Mouse (Mus musculus): ENCODE measurements around the gene Zfp777. TPM values are rescaled to one million over a fixed set of nuclear protein-coding genes. Genes with fewer than 3 reads are reported as not detected.

The Zfp777 gene
- polyA plus RNA-seq, 1 experiment from 2014 or later, result 4.7 TPM

- peaks cover 5% of the 10 kb centered on the region for H3K4me1 ChIP-seq (ENCODE audit: insufficient read depth, low read depth, low read length)
- H3K27ac ChIP-seq (ENCODE audit: low read length), result peak overlapping the region; percentile 93
- peak; percentile 22 for DNase-seq (ENCODE audit: low spot score)
- 7% methylated on average over 12 of the region's 12 CpGs for WGBS
- no peaks in the 10 kb centered on the region for H3K9me3 ChIP-seq (ENCODE audit: low read length)
- no peak for ATAC-seq
- peak overlapping the region; percentile 80 for H3K4me3 ChIP-seq (ENCODE audit: low read depth, low read length)
- H3K9ac ChIP-seq (replicated peaks; ENCODE audit: low read depth), result peak overlapping the region; percentile 84
- peak overlapping the region; percentile 93 for H3K4me2 ChIP-seq (replicated peaks; ENCODE audit: low read depth, low read length)
- TF ChIP-seq CTCF (IDR thresholded peaks at IDR 0.05) (peak; percentile 27; the same call in 1 of the 2 replicates), EP300 (IDR thresholded peaks at IDR 0.05) (no peak)
- H3K36me3 ChIP-seq (ENCODE audit: insufficient read depth, low read length), result peaks cover 12% of the 10 kb centered on the region
- H3K27me3 ChIP-seq (replicated peaks; ENCODE audit: insufficient read depth, low read length), result no peaks in the 10 kb centered on the region
Observed at GRCm38 (mm10) chr6:48047114-48047449, 1.6 kb downstream of the Zfp777 start.

GRCm38 (mm10) chr6:48032661-48033060, 16.1 kb downstream of the Zfp777 start:
- Histone ChIP-seq H3K4me1 (ENCODE audit: insufficient read depth, low read depth, low read length) (no peaks in the 10 kb centered on the region), H3K27ac (ENCODE audit: low read length) (no peak overlapping the region), H3K36me3 (ENCODE audit: insufficient read depth, low read length) (peaks cover 34% of the 10 kb centered on the region), H3K9ac (replicated peaks; ENCODE audit: low read depth) (no peak overlapping the region), H3K27me3 (replicated peaks; ENCODE audit: insufficient read depth, low read length) (no peaks in the 10 kb centered on the region), H3K4me3 (ENCODE audit: low read depth, low read length) (no peak overlapping the region), H3K9me3 (ENCODE audit: low read length) (no peaks in the 10 kb centered on the region), H3K4me2 (replicated peaks; ENCODE audit: low read depth, low read length) (no peak overlapping the region)
- no peak for ATAC-seq
- DNase-seq (ENCODE audit: low spot score), result no peak
- TF ChIP-seq EP300 (IDR thresholded peaks at IDR 0.05), result no peak
- no peak for TF ChIP-seq CTCF (IDR thresholded peaks at IDR 0.05)

- H3K9me3 ChIP-seq (ENCODE audit: low read length), result peaks cover 18% of the 10 kb centered on the region
- no peak overlapping the region for H3K9ac ChIP-seq (replicated peaks; ENCODE audit: low read depth)
- DNase-seq (ENCODE audit: low spot score) (no peak), ATAC-seq (no peak)
- 90% methylated on average over 10 of the region's 10 CpGs for WGBS
- no peaks in the 10 kb centered on the region for H3K4me1 ChIP-seq (ENCODE audit: insufficient read depth, low read depth, low read length)
- H3K4me3 ChIP-seq (ENCODE audit: low read depth, low read length), result no peak overlapping the region
- TF ChIP-seq EP300 (IDR thresholded peaks at IDR 0.05) (no peak), CTCF (IDR thresholded peaks at IDR 0.05) (peak; percentile 40)
- H3K27me3 ChIP-seq (replicated peaks; ENCODE audit: insufficient read depth, low read length), result no peaks in the 10 kb centered on the region
- H3K4me2 ChIP-seq (replicated peaks; ENCODE audit: low read depth, low read length), result no peak overlapping the region
- peaks cover 59% of the 10 kb centered on the region for H3K36me3 ChIP-seq (ENCODE audit: insufficient read depth, low read length)
- no peak overlapping the region for H3K27ac ChIP-seq (ENCODE audit: low read length)
Observed at GRCm38 (mm10) chr6:48025905-48026660, 22.6 kb downstream of the Zfp777 start.

- TF ChIP-seq CTCF (IDR thresholded peaks at IDR 0.05), result no peak
- TF ChIP-seq EP300 (IDR thresholded peaks at IDR 0.05), result no peak
- Histone ChIP-seq H3K9me3 (ENCODE audit: low read length) (peaks cover 18% of the 10 kb centered on the region), H3K4me2 (replicated peaks; ENCODE audit: low read depth, low read length) (no peak overlapping the region), H3K27me3 (replicated peaks; ENCODE audit: insufficient read depth, low read length) (no peaks in the 10 kb centered on the region), H3K36me3 (ENCODE audit: insufficient read depth, low read length) (peaks cover 59% of the 10 kb centered on the region), H3K27ac (ENCODE audit: low read length) (no peak overlapping the region), H3K4me1 (ENCODE audit: insufficient read depth, low read depth, low read length) (no peaks in the 10 kb centered on the region), H3K9ac (replicated peaks; ENCODE audit: low read depth) (no peak overlapping the region), H3K4me3 (ENCODE audit: low read depth, low read length) (no peak overlapping the region)
- DNase-seq (ENCODE audit: low spot score) (no peak), ATAC-seq (no peak)
- WGBS, result 87% methylated on average over 21 of the region's 21 CpGs
Observed at GRCm38 (mm10) chr6:48024994-48025345, 23.7 kb downstream of the Zfp777 start.

GRCm38 (mm10) chr6:48024330-48024993, 24.2 kb downstream of the Zfp777 start:
- Histone ChIP-seq H3K27me3 (replicated peaks; ENCODE audit: insufficient read depth, low read length) (no peaks in the 10 kb centered on the region), H3K36me3 (ENCODE audit: insufficient read depth, low read length) (peaks cover 56% of the 10 kb centered on the region), H3K4me2 (replicated peaks; ENCODE audit: low read depth, low read length) (no peak overlapping the region), H3K9me3 (ENCODE audit: low read length) (peaks cover 18% of the 10 kb centered on the region), H3K27ac (ENCODE audit: low read length) (no peak overlapping the region), H3K4me1 (ENCODE audit: insufficient read depth, low read depth, low read length) (no peaks in the 10 kb centered on the region), H3K4me3 (ENCODE audit: low read depth, low read length) (no peak overlapping the region), H3K9ac (replicated peaks; ENCODE audit: low read depth) (no peak overlapping the region)
- ATAC-seq (no peak), DNase-seq (ENCODE audit: low spot score) (no peak)
- 80% methylated on average over 42 of the region's 43 CpGs for whole genome bisulfite sequencing
- TF ChIP-seq EP300 (IDR thresholded peaks at IDR 0.05) (no peak), CTCF (IDR thresholded peaks at IDR 0.05) (no peak)

GRCm38 (mm10) chr6:48022672-48023071, 26.0 kb downstream of the Zfp777 start:
- DNase-seq (ENCODE audit: low spot score), result no peak
- no peaks in the 10 kb centered on the region for H3K27me3 ChIP-seq (replicated peaks; ENCODE audit: insufficient read depth, low read length)
- H3K36me3 ChIP-seq (ENCODE audit: insufficient read depth, low read length), result peaks cover 40% of the 10 kb centered on the region
- H3K9me3 ChIP-seq (ENCODE audit: low read length), result peaks cover 18% of the 10 kb centered on the region
- no peak overlapping the region for H3K27ac ChIP-seq (ENCODE audit: low read length)
- TF ChIP-seq CTCF (IDR thresholded peaks at IDR 0.05) (no peak), EP300 (IDR thresholded peaks at IDR 0.05) (no peak)
- WGBS, result 67% methylated on average over 2 of the region's 2 CpGs
- no peak overlapping the region for H3K4me3 ChIP-seq (ENCODE audit: low read depth, low read length)
- no peak for ATAC-seq
- H3K9ac ChIP-seq (replicated peaks; ENCODE audit: low read depth), result no peak overlapping the region
- no peaks in the 10 kb centered on the region for H3K4me1 ChIP-seq (ENCODE audit: insufficient read depth, low read depth, low read length)
- no peak overlapping the region for H3K4me2 ChIP-seq (replicated peaks; ENCODE audit: low read depth, low read length)
